Mouse (Mus musculus) liver, embryonic 14.5 days (tissue): ENCODE measurements around the gene Zbtb7b.

Experiments
- CTCF ChIP-seq: IDR thresholded peaks from 2 replicates; pipeline ENCODE4 v1.5.1; 2016; ENCODE audit warnings: antibody characterized with exemption, low read depth, control low read depth
- EP300 ChIP-seq: IDR thresholded peaks from 2 replicates; pipeline ENCODE4 v1.6.1; 2016; ENCODE audit warnings: antibody characterized with exemption, low read depth

DNA sequence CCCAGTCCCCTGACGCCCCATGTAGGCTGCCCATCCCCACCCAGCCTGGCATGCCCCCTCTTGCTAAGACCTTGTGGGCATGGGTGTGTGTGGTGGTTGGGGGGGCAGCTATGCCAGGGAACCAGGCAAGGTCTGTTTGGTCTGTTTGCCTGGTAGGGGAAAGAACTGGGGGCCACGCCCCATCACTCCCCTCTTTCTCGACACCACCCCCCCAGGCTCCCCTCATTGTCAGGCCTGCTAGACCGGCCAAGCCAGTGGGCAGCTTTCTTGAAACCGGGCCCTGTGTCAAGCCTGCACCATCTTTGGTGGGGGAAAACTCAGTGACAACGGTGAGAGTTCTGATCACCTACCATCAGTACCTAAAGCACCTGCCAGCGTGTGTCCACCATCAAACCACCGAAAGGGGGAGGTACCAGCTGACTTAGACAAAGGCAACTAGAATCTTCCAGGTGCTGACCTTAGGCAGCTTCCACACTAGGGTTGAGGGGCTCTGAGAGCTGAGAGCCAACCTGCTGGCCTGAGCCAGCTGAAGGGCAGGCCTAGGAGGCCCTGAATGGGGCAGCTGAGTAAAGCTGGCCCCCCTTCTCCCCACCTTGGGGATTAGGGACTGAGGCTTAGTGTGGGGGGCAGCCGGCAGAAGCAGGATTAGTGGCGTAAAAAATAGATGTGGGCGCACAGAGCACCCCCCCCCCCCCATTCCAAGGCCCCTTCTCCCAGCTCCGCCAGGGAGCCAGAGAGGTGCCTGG, 10.1 kb downstream of the Zbtb7b start:
- no peak for TF ChIP-seq CTCF
- no peak for TF ChIP-seq EP300
